Mouse (Mus musculus) skeletal muscle tissue, adult 2 months (tissue): ENCODE results near the gene Atn1.

Experiments used
- DNase-seq: peaks from one replicate; pipeline ENCODE4 v3.0.0-alpha.2; 2012; ENCODE audit warnings: low read depth, low spot score

The Atn1 gene

GRCm38 (mm10) chr6:124740888-124741761 is 15.2 kb downstream of the Atn1 start, which contains the start of gene Grcc10:
TSS of gene Grcc10 (minus strand) at chr6:124741374.
- peak; percentile 90 for DNase-seq

GRCm38 (mm10) chr6:124740211-124740887 is 16.0 kb downstream of the Atn1 start:
- peak; percentile 57 for DNase-seq

GRCm38 (mm10) chr6:124739231-124739796 is 17.0 kb downstream of the Atn1 start:
- no peak for DNase-seq

- DNase-seq, result no peak
Observed at GRCm38 (mm10) chr6:124738511-124739023, 17.8 kb downstream of the Atn1 start, which contains the start of gene Ptpn6. TSS of gene Ptpn6 (minus strand) at chr6:124738714.

- DNase-seq, result no peak
Observed at GRCm38 (mm10) chr6:124737040-124737439, 19.3 kb downstream of the Atn1 start.

GRCm38 (mm10) chr6:124734417-124734816 is 21.9 kb downstream of the Atn1 start:
- no peak for DNase-seq

GRCm38 (mm10) chr6:124732476-124733370 is 23.6 kb downstream of the Atn1 start:
- DNase-seq, result no peak

GRCm38 (mm10) chr6:124731038-124731437 is 25.3 kb downstream of the Atn1 start:
- no peak for DNase-seq

GRCm38 (mm10) chr6:124729850-124730705 is 26.2 kb downstream of the Atn1 start:
- DNase-seq, result no peak

- no peak for DNase-seq
Observed at GRCm38 (mm10) chr6:124728621-124729020, 27.7 kb downstream of the Atn1 start.

GRCm38 (mm10) chr6:124724472-124724871 is 31.9 kb downstream of the Atn1 start:
- no peak for DNase-seq

GRCm38 (mm10) chr6:124723541-124723940 is 32.8 kb downstream of the Atn1 start:
- no peak for DNase-seq

GRCm38 (mm10) chr6:124722876-124723473 is 33.3 kb downstream of the Atn1 start:
- no peak for DNase-seq

GRCm38 (mm10) chr6:124720904-124721303 is 35.4 kb downstream of the Atn1 start:
- no peak for DNase-seq

- no peak for DNase-seq
Observed at GRCm38 (mm10) chr6:124719354-124719978, 36.9 kb downstream of the Atn1 start.

- DNase-seq, result no peak
Observed at GRCm38 (mm10) chr6:124718703-124719102, 37.6 kb downstream of the Atn1 start.

- DNase-seq, result no peak
Observed at GRCm38 (mm10) chr6:124717968-124718367, 38.4 kb downstream of the Atn1 start.

GRCm38 (mm10) chr6:124716864-124717490 is 39.3 kb downstream of the Atn1 start:
- no peak for DNase-seq

- DNase-seq, result no peak
Observed at GRCm38 (mm10) chr6:124712918-124713317, 43.4 kb downstream of the Atn1 start.
